Mouse (Mus musculus): ENCODE results near the gene Peg12. TPM values are rescaled to one million over a fixed set of nuclear protein-coding genes. Genes with fewer than 3 reads are reported as not detected.

Gene Peg12
- total RNA-seq, 2 experiments from 2014 or later, result 0.27 to 0.45 TPM

Other genes with a start within 250 kb of the Peg12 start
- gene Ndn, start 117.9 kb downstream of the Peg12 start, total RNA-seq (2021), result 1 to 10 TPM; 2.2 to 2.8 TPM
- not detected for gene Magel2, start 87.5 kb downstream of the Peg12 start, total RNA-seq (2021)
- gene Mkrn3, start 44.4 kb downstream of the Peg12 start, total RNA-seq (2021), result under 1 TPM; 0.14 to 0.17 TPM